Mouse (Mus musculus): ENCODE measurements at regions not wholly inside any gene's neighbourhood (a gene's known extent, or its start where the extent isn't known, plus 50 kb on each side); places are given as distances from the start of the nearest gene placed in this dataset.

GRCm38 (mm10) chr9:41488046-41488445 lies 326.5 kb upstream of the Ubash3b start:
- TF ChIP-seq POLR2A (IDR thresholded peaks at IDR 0.05; ENCODE audit: borderline replicate concordance, control insufficient read depth, low read depth, low read length) (no peak), CTCF (IDR thresholded peaks at IDR 0.05; ENCODE audit: control insufficient read depth, insufficient read depth, low read length) (no peak)
